Mouse (Mus musculus) E14TG2a.4 (cell line): ENCODE data around the gene Cd59b.
"Not testable (repeated sequence)": the region's sequence is repeated elsewhere in the genome, so short reads cannot be mapped to it uniquely, and the experiment has no call there.

Experiments
- CTCF ChIP-seq: conservative IDR thresholded peaks from 2 replicates; pipeline ENCODE4 v1.5.1; 2014; ENCODE audit warnings: low read length
- NANOG ChIP-seq: IDR thresholded peaks from 2 replicates; pipeline ENCODE4 v1.6.1; 2014; ENCODE audit warnings: borderline replicate concordance, low read length, mixed read lengths
- POU5F1 ChIP-seq: IDR thresholded peaks from 2 replicates; pipeline ENCODE4 v1.6.1; 2014; ENCODE audit warnings: low read length, borderline replicate concordance

DNA sequence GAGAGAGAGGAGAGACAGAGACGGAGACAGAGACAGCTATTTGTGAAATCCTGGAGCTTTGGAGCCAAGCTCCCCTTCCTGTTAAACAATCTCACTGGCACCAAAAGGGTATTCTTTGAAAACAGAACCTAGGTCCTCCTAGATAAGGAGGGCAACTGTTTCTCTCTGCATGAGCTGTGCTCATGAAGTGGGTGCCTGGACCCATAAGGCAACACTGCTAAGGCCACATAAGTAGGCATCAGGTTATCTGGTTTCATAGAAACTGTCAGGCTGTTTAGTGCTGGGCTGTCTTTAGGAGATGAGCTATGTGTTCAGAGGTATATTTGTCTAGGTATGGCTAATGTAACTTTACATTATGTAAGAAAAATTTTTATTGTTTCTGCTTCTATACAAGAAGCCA is 17.9 kb downstream of the Cd59b start:
- TF ChIP-seq CTCF, POU5F1, NANOG: not testable (repeated sequence)
